Mouse (Mus musculus) ES-E14 (cell line): ENCODE results near the gene Olfr9.

Source experiments
- CHD2 ChIP-seq: IDR thresholded peaks from 2 replicates; pipeline ENCODE4 v1.6.1; 2014; ENCODE audit warnings: mild to moderate bottlenecking, low read depth, low read length, inconsistent platforms
- MAFK ChIP-seq: IDR thresholded peaks from 2 replicates; pipeline ENCODE4 v1.6.1; 2014; ENCODE audit warnings: mild to moderate bottlenecking, low read depth, low read length, inconsistent platforms; ENCODE audit not compliant: insufficient read depth
- ZC3H11A ChIP-seq: IDR thresholded peaks from 2 replicates; pipeline ENCODE4 v1.6.1; 2012; ENCODE audit warnings: low read depth, mild to moderate bottlenecking, inconsistent platforms, low read length, borderline replicate concordance
- ZNF384 ChIP-seq: IDR thresholded peaks from 2 replicates; pipeline ENCODE4 v1.6.1; 2012; ENCODE audit warnings: low read depth, low read length, inconsistent platforms

DNA sequence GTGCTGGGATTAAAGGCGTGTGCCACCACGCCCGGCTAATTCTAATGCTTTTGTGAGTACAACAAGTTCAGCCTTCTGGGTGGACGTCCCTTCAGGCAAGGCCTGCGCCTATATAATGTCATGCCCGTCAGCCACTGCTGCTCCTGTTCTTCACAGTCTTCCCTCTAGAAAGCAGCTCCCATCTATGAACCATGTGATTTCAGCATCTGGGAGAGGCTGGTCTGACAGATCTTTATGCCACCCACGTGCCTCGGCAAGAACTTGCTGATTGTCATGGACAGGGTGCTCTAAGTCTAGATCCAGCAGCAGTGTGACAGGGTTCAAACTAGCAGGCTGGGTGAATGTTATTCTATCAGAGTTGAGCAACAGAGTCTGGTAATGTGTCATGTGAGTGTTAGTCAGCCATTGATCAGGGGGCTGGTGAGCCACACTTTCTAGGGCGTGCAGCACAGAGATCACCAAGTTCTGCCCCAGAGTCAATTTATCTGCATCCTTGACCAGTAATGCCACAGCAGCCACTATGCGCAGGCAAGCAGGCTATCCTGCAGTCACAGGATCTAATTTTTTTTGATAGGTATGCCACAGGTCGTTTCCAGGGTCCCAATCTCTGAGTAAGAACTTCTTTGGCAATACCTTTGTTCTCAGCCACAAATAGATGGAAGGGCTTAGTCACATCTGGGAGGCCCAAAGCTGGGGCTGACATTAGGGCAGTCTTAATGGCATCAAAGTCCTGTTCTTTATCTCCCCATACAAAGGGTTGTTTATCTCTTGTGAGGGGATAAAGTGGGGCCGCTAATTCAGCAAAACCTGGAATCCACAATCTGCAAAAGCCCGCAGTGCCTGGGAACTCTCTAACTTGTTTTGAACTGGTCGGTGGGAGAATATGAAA is 15.0 kb downstream of the Olfr9 start:
- TF ChIP-seq MAFK = no peak
- TF ChIP-seq ZNF384 = no peak
- TF ChIP-seq CHD2 = no peak
- no peak for TF ChIP-seq ZC3H11A
